Mouse (Mus musculus): ENCODE data around the gene Gemin6. TPM values are rescaled to one million over a fixed set of nuclear protein-coding genes. Genes with fewer than 3 reads are reported as not detected.
"Not testable (repeated sequence)": the region's sequence is repeated elsewhere in the genome, so short reads cannot be mapped to it uniquely, and the experiment has no call there.

Gemin6 gene
- polyA plus RNA-seq (2015; fragmentation: Nextera tagmentation; extraction: Ambion mirVana): 37.0 and 38.5 TPM in 2 replicates

GRCm38 (mm10) chr17:80224326-80225116 lies at the start of gene Gemin6:
Gemin6 (plus strand) TSS chr17:80224441.
- Histone ChIP-seq H3K4me3 (ENCODE audit: low read length) (peak within 1 kb of the TSS; percentile 54), H3K36me3 (ENCODE audit: control insufficient read depth, insufficient read depth, low read length) (no peaks in the 10 kb centered on the region; the same call in 1 of the 2 replicates), H3K9ac (ENCODE audit: low read length) (peak within 1 kb of the TSS; percentile 78), H3K4me2 (ENCODE audit: low read depth, low read length) (peak within 1 kb of the TSS; percentile 71), H3K27ac (ENCODE audit: low read length) (peak within 1 kb of the TSS; percentile 89), H3K27me3 (ENCODE audit: control insufficient read depth, insufficient read depth, low read depth, low read length) (no peaks in the 10 kb centered on the region), H3K4me1 (replicated peaks; ENCODE audit: control insufficient read depth, insufficient read depth, low read length) (peaks cover 8% of the 10 kb centered on the region; the same call in 1 of the 2 replicates), H3K9me3 (ENCODE audit: control insufficient read depth, low read length) (no peaks in the 10 kb centered on the region)
- ATAC-seq (ENCODE audit: low read depth): peak; percentile 98
- WGBS: under 1% methylated on average over 33 of the region's 33 CpGs

- WGBS: 56% methylated on average over 19 of the region's 19 CpGs
- peak; percentile 34 for ATAC-seq (ENCODE audit: low read depth)
- no peaks in the 10 kb centered on the region for H3K9me3 ChIP-seq (ENCODE audit: control insufficient read depth, low read length)
Measured at GRCm38 (mm10) chr17:80174699-80175385, 49.4 kb upstream of the Gemin6 start.

GRCm38 (mm10) chr17:80175386-80175739 lies 48.9 kb upstream of the Gemin6 start:
- Histone ChIP-seq H3K4me3 (ENCODE audit: low read length) (no peak overlapping the region), H3K36me3 (ENCODE audit: control insufficient read depth, insufficient read depth, low read length) (no peaks in the 10 kb centered on the region), H3K4me1 (replicated peaks; ENCODE audit: control insufficient read depth, insufficient read depth, low read length) (peaks cover 6% of the 10 kb centered on the region; the same call in 1 of the 2 replicates), H3K9me3 (ENCODE audit: control insufficient read depth, low read length) (no peaks in the 10 kb centered on the region), H3K27ac (ENCODE audit: low read length) (no peak overlapping the region), H3K27me3 (ENCODE audit: control insufficient read depth, insufficient read depth, low read depth, low read length) (no peaks in the 10 kb centered on the region), H3K4me2 (ENCODE audit: low read depth, low read length) (no peak overlapping the region), H3K9ac (ENCODE audit: low read length) (no peak overlapping the region)
- ATAC-seq (ENCODE audit: low read depth): no peak
- 74% methylated on average over 4 of the region's 4 CpGs for WGBS

More at GRCm38 (mm10) chr17:80174699-80175385, 49.4 kb upstream of the Gemin6 start:
- Histone ChIP-seq H3K4me3 (ENCODE audit: low read length) (no peak overlapping the region), H3K27ac (ENCODE audit: low read length) (no peak overlapping the region), H3K9ac (ENCODE audit: low read length) (no peak overlapping the region), H3K36me3 (ENCODE audit: control insufficient read depth, insufficient read depth, low read length) (no peaks in the 10 kb centered on the region), H3K27me3 (ENCODE audit: control insufficient read depth, insufficient read depth, low read depth, low read length) (no peaks in the 10 kb centered on the region), H3K4me1 (replicated peaks; ENCODE audit: control insufficient read depth, insufficient read depth, low read length) (peaks cover 6% of the 10 kb centered on the region; the same call in 1 of the 2 replicates), H3K4me2 (ENCODE audit: low read depth, low read length) (no peak overlapping the region)

- no peaks in the 10 kb centered on the region for H3K9me3 ChIP-seq (ENCODE audit: control insufficient read depth, low read length)
- H3K4me2 ChIP-seq (ENCODE audit: low read depth, low read length): no peak overlapping the region
- H3K27ac ChIP-seq (ENCODE audit: low read length): no peak overlapping the region
- no peak for ATAC-seq (ENCODE audit: low read depth)
- peaks cover 6% of the 10 kb centered on the region; the same call in 1 of the 2 replicates for H3K4me1 ChIP-seq (replicated peaks; ENCODE audit: control insufficient read depth, insufficient read depth, low read length)
- no peak overlapping the region for H3K4me3 ChIP-seq (ENCODE audit: low read length)
- H3K27me3 ChIP-seq (ENCODE audit: control insufficient read depth, insufficient read depth, low read depth, low read length): no peaks in the 10 kb centered on the region
- no peak overlapping the region for H3K9ac ChIP-seq (ENCODE audit: low read length)
- H3K36me3 ChIP-seq (ENCODE audit: control insufficient read depth, insufficient read depth, low read length): no peaks in the 10 kb centered on the region
- 89% methylated on average over 3 of the region's 3 CpGs for WGBS
Measured at GRCm38 (mm10) chr17:80175966-80176365, 48.3 kb upstream of the Gemin6 start.

- WGBS: 95% methylated on average over 3 of the region's 3 CpGs
- not testable (repeated sequence) for H3K36me3 ChIP-seq (ENCODE audit: control insufficient read depth, insufficient read depth, low read length); H3K27me3 ChIP-seq (ENCODE audit: control insufficient read depth, insufficient read depth, low read depth, low read length); H3K9me3 ChIP-seq (ENCODE audit: control insufficient read depth, low read length); H3K27ac ChIP-seq (ENCODE audit: low read length); H3K9ac ChIP-seq (ENCODE audit: low read length); ATAC-seq (ENCODE audit: low read depth); H3K4me3 ChIP-seq (ENCODE audit: low read length); H3K4me1 ChIP-seq (replicated peaks; ENCODE audit: control insufficient read depth, insufficient read depth, low read length); H3K4me2 ChIP-seq (ENCODE audit: low read depth, low read length)
Measured at GRCm38 (mm10) chr17:80178846-80179245, 45.4 kb upstream of the Gemin6 start.

- Histone ChIP-seq H3K9ac (ENCODE audit: low read length) (no peak overlapping the region), H3K4me2 (ENCODE audit: low read depth, low read length) (no peak overlapping the region), H3K27me3 (ENCODE audit: control insufficient read depth, insufficient read depth, low read depth, low read length) (no peaks in the 10 kb centered on the region), H3K4me3 (ENCODE audit: low read length) (no peak overlapping the region), H3K4me1 (replicated peaks; ENCODE audit: control insufficient read depth, insufficient read depth, low read length) (peaks cover 3% of the 10 kb centered on the region; the same call in 1 of the 2 replicates), H3K27ac (ENCODE audit: low read length) (no peak overlapping the region), H3K36me3 (ENCODE audit: control insufficient read depth, insufficient read depth, low read length) (no peaks in the 10 kb centered on the region), H3K9me3 (ENCODE audit: control insufficient read depth, low read length) (no peaks in the 10 kb centered on the region)
- ATAC-seq (ENCODE audit: low read depth): peak; percentile 76
- 2% methylated on average over 6 of the region's 6 CpGs for WGBS
Measured at GRCm38 (mm10) chr17:80179959-80180358, 44.3 kb upstream of the Gemin6 start.

GRCm38 (mm10) chr17:80180468-80180867 lies 43.8 kb upstream of the Gemin6 start:
- no peaks in the 10 kb centered on the region for H3K4me1 ChIP-seq (replicated peaks; ENCODE audit: control insufficient read depth, insufficient read depth, low read length)
- H3K4me3 ChIP-seq (ENCODE audit: low read length): no peak overlapping the region
- 0 out of 2 replicates have a peak, but pooled peaks have one; percentile 26 for ATAC-seq (ENCODE audit: low read depth)
- H3K4me2 ChIP-seq (ENCODE audit: low read depth, low read length): no peak overlapping the region
- H3K27ac ChIP-seq (ENCODE audit: low read length): no peak overlapping the region
- no peaks in the 10 kb centered on the region for H3K27me3 ChIP-seq (ENCODE audit: control insufficient read depth, insufficient read depth, low read depth, low read length)
- no peak overlapping the region for H3K9ac ChIP-seq (ENCODE audit: low read length)
- H3K36me3 ChIP-seq (ENCODE audit: control insufficient read depth, insufficient read depth, low read length): no peaks in the 10 kb centered on the region
- no peaks in the 10 kb centered on the region for H3K9me3 ChIP-seq (ENCODE audit: control insufficient read depth, low read length)

- 81% methylated on average over 10 of the region's 10 CpGs for WGBS
- Histone ChIP-seq H3K27me3 (ENCODE audit: control insufficient read depth, insufficient read depth, low read depth, low read length) (no peaks in the 10 kb centered on the region), H3K36me3 (ENCODE audit: control insufficient read depth, insufficient read depth, low read length) (no peaks in the 10 kb centered on the region), H3K9ac (ENCODE audit: low read length) (no peak overlapping the region), H3K4me2 (ENCODE audit: low read depth, low read length) (no peak overlapping the region), H3K27ac (ENCODE audit: low read length) (no peak overlapping the region), H3K4me3 (ENCODE audit: low read length) (no peak overlapping the region), H3K4me1 (replicated peaks; ENCODE audit: control insufficient read depth, insufficient read depth, low read length) (no peaks in the 10 kb centered on the region), H3K9me3 (ENCODE audit: control insufficient read depth, low read length) (no peaks in the 10 kb centered on the region)
- ATAC-seq (ENCODE audit: low read depth): no peak
Measured at GRCm38 (mm10) chr17:80183615-80184014, 40.6 kb upstream of the Gemin6 start.

- H3K9me3 ChIP-seq (ENCODE audit: control insufficient read depth, low read length): no peaks in the 10 kb centered on the region
- no peaks in the 10 kb centered on the region for H3K4me1 ChIP-seq (replicated peaks; ENCODE audit: control insufficient read depth, insufficient read depth, low read length)
- no peak for ATAC-seq (ENCODE audit: low read depth)
- WGBS: 54% methylated on average over 5 of the region's 5 CpGs
- H3K27ac ChIP-seq (ENCODE audit: low read length): no peak overlapping the region
- no peak overlapping the region for H3K4me2 ChIP-seq (ENCODE audit: low read depth, low read length)
- H3K9ac ChIP-seq (ENCODE audit: low read length): no peak overlapping the region
- peaks cover 14% of the 10 kb centered on the region for H3K36me3 ChIP-seq (ENCODE audit: control insufficient read depth, insufficient read depth, low read length)
- H3K4me3 ChIP-seq (ENCODE audit: low read length): no peak overlapping the region
- no peaks in the 10 kb centered on the region for H3K27me3 ChIP-seq (ENCODE audit: control insufficient read depth, insufficient read depth, low read depth, low read length)
Measured at GRCm38 (mm10) chr17:80193075-80193474, 31.2 kb upstream of the Gemin6 start.
